Mouse (Mus musculus) MEL (cell line): ENCODE data around the gene Gpr142. TPM values are rescaled to one million over a fixed set of nuclear protein-coding genes. Genes with fewer than 3 reads are reported as not detected.

Experiments
- DNase-seq: peaks from one replicate; pipeline ENCODE4 v3.0.0; 2011; ENCODE audit warnings: low read depth, low spot score
- H3K27ac ChIP-seq: 2 replicates; pipeline ENCODE4 v1.5.1; 2012; ENCODE audit warnings: low read depth, mild to moderate bottlenecking, control low read depth, low read length, moderate library complexity; ENCODE audit not compliant: control insufficient read depth
- H3K27me3 ChIP-seq, 2 experiments: fragments of 150-350 bp in 1 of 2; sonication (generic) in 1 of 2; 2 replicates each; pipeline ENCODE4 v1.6.1; 2012; ENCODE audit warnings: low read length in 2 of 2, mild to moderate bottlenecking in 2 of 2, improper control_type of control experiment in 1 of 2, moderate library complexity in 1 of 2; ENCODE audit not compliant: insufficient read depth in 2 of 2, control insufficient read depth in 1 of 2
- H3K36me3 ChIP-seq, 2 experiments: 2 replicates each; pipeline ENCODE4 v1.6.1; 2012 to 2014; ENCODE audit warnings: low read length in 2 of 2, improper control_type of control experiment in 1 of 2, inconsistent platforms in 1 of 2, mild to moderate bottlenecking in 1 of 2; ENCODE audit not compliant: insufficient read depth in 2 of 2, control insufficient read depth in 1 of 2
- H3K4me1 ChIP-seq, 2 experiments: fragments of 150-350 bp in 1 of 2; sonication (generic) in 1 of 2; 2 replicates each; pipeline ENCODE4 v1.6.1; 2012; ENCODE audit warnings: low read length in 2 of 2, improper control_type of control experiment in 1 of 2, mild to moderate bottlenecking in 1 of 2; ENCODE audit not compliant: insufficient read depth in 2 of 2, control insufficient read depth in 1 of 2
- H3K4me3 ChIP-seq, 2 experiments: fragments of 150-350 bp in 1 of 2; sonication (generic) in 1 of 2; 2 replicates each; pipeline ENCODE4 v1.5.1; 2012; ENCODE audit warnings: low read depth in 2 of 2, low read length in 2 of 2, mild to moderate bottlenecking in 2 of 2, moderate library complexity in 2 of 2, control low read depth in 1 of 2, improper control_type of control experiment in 1 of 2; ENCODE audit not compliant: control insufficient read depth in 1 of 2, insufficient read depth in 1 of 2
- H3K79me2 ChIP-seq: 2 replicates; pipeline ENCODE4 v1.6.1; 2012; ENCODE audit warnings: mild to moderate bottlenecking, low read length, moderate library complexity; ENCODE audit not compliant: control insufficient read depth, poor library complexity, insufficient read depth
- H3K9ac ChIP-seq: 2 replicates; pipeline ENCODE4 v1.6.1; 2012; ENCODE audit warnings: low read depth, mild to moderate bottlenecking, control low read depth, low read length, moderate library complexity; ENCODE audit not compliant: control insufficient read depth, poor library complexity, severe bottlenecking
- H3K9me3 ChIP-seq: fragments of 150-350 bp; sonication (generic); replicated peaks from 2 replicates; pipeline ENCODE4 v1.6.1; 2012; ENCODE audit warnings: mild to moderate bottlenecking, low read length, improper control_type of control experiment, moderate library complexity; ENCODE audit not compliant: insufficient read depth
- BHLHE40 ChIP-seq: IDR thresholded peaks from 2 replicates; pipeline ENCODE4 v1.6.1; 2012; ENCODE audit warnings: low read depth, mild to moderate bottlenecking, inconsistent platforms, low read length, improper control_type of control experiment, borderline replicate concordance
- CHD1 ChIP-seq: IDR thresholded peaks from 2 replicates; pipeline ENCODE4 v1.6.1; 2012; ENCODE audit warnings: low read depth, mild to moderate bottlenecking, inconsistent platforms, low read length, improper control_type of control experiment
- CHD2 ChIP-seq: IDR thresholded peaks from 2 replicates; pipeline ENCODE4 v1.6.1; 2011; ENCODE audit warnings: low read length, improper control_type of control experiment
- CTCF ChIP-seq, 3 experiments: IDR thresholded peaks in 2 of 3; conservative IDR thresholded peaks in 1 of 3; 2 replicates each; pipeline ENCODE4 v1.5.1; 2011 to 2012; ENCODE audit warnings: low read length in 3 of 3, low read depth in 2 of 3, mild to moderate bottlenecking in 2 of 3, improper control_type of control experiment in 1 of 3, inconsistent platforms in 1 of 3, mixed read lengths in 1 of 3, moderate library complexity in 1 of 3; ENCODE audit not compliant: control insufficient read depth in 1 of 3, insufficient read depth in 1 of 3, poor library complexity in 1 of 3, severe bottlenecking in 1 of 3
- ELF1 ChIP-seq: IDR thresholded peaks from 2 replicates; pipeline ENCODE4 v1.6.1; 2014; ENCODE audit warnings: low read depth, mild to moderate bottlenecking, inconsistent platforms, low read length, improper control_type of control experiment, moderate library complexity
- ETS1 ChIP-seq: IDR thresholded peaks from 2 replicates; pipeline ENCODE4 v1.6.1; 2012; ENCODE audit warnings: low read depth, mild to moderate bottlenecking, inconsistent platforms, low read length, improper control_type of control experiment, moderate library complexity
- GABPA ChIP-seq: IDR thresholded peaks from 2 replicates; pipeline ENCODE4 v1.6.1; 2012; ENCODE audit warnings: low read depth, mild to moderate bottlenecking, inconsistent platforms, low read length, improper control_type of control experiment, moderate library complexity
- GATA1 ChIP-seq: IDR thresholded peaks from 2 replicates; pipeline ENCODE4 v1.6.1; 2011; ENCODE audit warnings: low read depth, low read length, improper control_type of control experiment
- HCFC1 ChIP-seq: IDR thresholded peaks from 2 replicates; pipeline ENCODE4 v1.6.1; 2012; ENCODE audit warnings: low read depth, mild to moderate bottlenecking, inconsistent platforms, low read length, improper control_type of control experiment, moderate library complexity
- JUND ChIP-seq: IDR thresholded peaks from 2 replicates; pipeline ENCODE4 v1.6.1; 2011; ENCODE audit warnings: low read depth, mild to moderate bottlenecking, improper control_type of control experiment, low read length
- MXI1 ChIP-seq: IDR thresholded peaks from 2 replicates; pipeline ENCODE4 v1.6.1; 2011; ENCODE audit warnings: mild to moderate bottlenecking, low read depth, low read length, improper control_type of control experiment
- NELFE ChIP-seq: IDR thresholded peaks from 2 replicates; pipeline ENCODE4 v1.6.1; 2011; ENCODE audit warnings: low read depth, low read length, improper control_type of control experiment
- POLR2A ChIP-seq, 2 experiments: IDR thresholded peaks; 2 replicates each; pipeline ENCODE4 v1.6.1; 2011 to 2012; ENCODE audit warnings: low read length in 2 of 2, mild to moderate bottlenecking in 2 of 2, control low read depth in 1 of 2, improper control_type of control experiment in 1 of 2, low read depth in 1 of 2, moderate library complexity in 1 of 2; ENCODE audit not compliant: control insufficient read depth in 1 of 2, insufficient read depth in 1 of 2, poor library complexity in 1 of 2
- POLR2AphosphoS5 ChIP-seq: IDR thresholded peaks from 2 replicates; pipeline ENCODE4 v1.6.1; 2012; ENCODE audit warnings: low read depth, borderline replicate concordance, mild to moderate bottlenecking, inconsistent platforms, low read length, moderate library complexity, mixed read lengths
- RAD21 ChIP-seq: IDR thresholded peaks from 2 replicates; pipeline ENCODE4 v1.6.1; 2011; ENCODE audit warnings: mild to moderate bottlenecking, low read depth, low read length, improper control_type of control experiment
- SIN3A ChIP-seq: IDR thresholded peaks from 2 replicates; pipeline ENCODE4 v1.6.1; 2012; ENCODE audit warnings: low read length, improper control_type of control experiment, inconsistent platforms
- SMC3 ChIP-seq: IDR thresholded peaks from 2 replicates; pipeline ENCODE4 v1.6.1; 2011; ENCODE audit warnings: low read depth, low read length, improper control_type of control experiment
- TBP ChIP-seq: IDR thresholded peaks from 2 replicates; pipeline ENCODE4 v1.8.0; 2011; ENCODE audit warnings: low read depth, low read length, improper control_type of control experiment
- TCF12 ChIP-seq: IDR thresholded peaks from 2 replicates; pipeline ENCODE4 v1.6.1; 2014; ENCODE audit warnings: low read depth, mild to moderate bottlenecking, inconsistent platforms, low read length, improper control_type of control experiment, moderate library complexity
- USF2 ChIP-seq, 2 experiments: IDR thresholded peaks; 2 replicates each; pipeline ENCODE4 v1.6.1; 2011 to 2012; ENCODE audit warnings: improper control_type of control experiment in 2 of 2, low read length in 2 of 2, borderline replicate concordance in 1 of 2, inconsistent platforms in 1 of 2, low read depth in 1 of 2, mild to moderate bottlenecking in 1 of 2; ENCODE audit not compliant: insufficient read depth in 1 of 2
- ZC3H11A ChIP-seq: IDR thresholded peaks from 2 replicates; pipeline ENCODE4 v1.6.1; 2012; ENCODE audit warnings: low read depth, mild to moderate bottlenecking, inconsistent platforms, low read length, improper control_type of control experiment
- ZNF384 ChIP-seq: IDR thresholded peaks from 2 replicates; pipeline ENCODE4 v1.6.1; 2012; ENCODE audit warnings: low read depth, mild to moderate bottlenecking, inconsistent platforms, low read length, improper control_type of control experiment
- polyA plus RNA-seq, 2 experiments: library from polyadenylated mRNA; stranded (reverse) in 1 of 2; unstranded in 1 of 2; fragments of >175 nt in 1 of 2; fragments of >200 nt in 1 of 2; gene quantifications; 2 replicates each; pipeline versions ENCODE4 v1.2.1 to v1.2.4; 2012; ENCODE audit warnings: low replicate concordance in 2 of 2, low read depth in 1 of 2; ENCODE audit not compliant: insufficient read length in 2 of 2, insufficient read depth in 1 of 2, missing spikeins in 1 of 2
- total RNA-seq: library from RNA; depleted of rRNA; stranded (reverse); fragments of 300-350 nt; gene quantifications from 2 replicates; pipeline ENCODE4 v1.2.3, GENCODE M21; 2012

The Gpr142 gene
- total and polyA plus RNA-seq, 3 experiments = not detected

GRCm38 (mm10) chr11:114797981-114798380 is 743 bp upstream of the Gpr142 start:
- H3K79me2 ChIP-seq = no peaks in the 10 kb centered on the region
- no peaks in the 10 kb centered on the region for H3K4me1 ChIP-seq
- H3K4me3 ChIP-seq = no peak overlapping the region
- TF ChIP-seq TCF12 = no peak
- TF ChIP-seq USF2 (IDR thresholded peaks at IDR 0.05; ENCODE audit: borderline replicate concordance in 1 of 2, insufficient read depth in 1 of 2, low read depth in 1 of 2, low read length in 2 of 2) = no peak
- no peak for TF ChIP-seq SIN3A
- TF ChIP-seq ZNF384 = no peak
- no peak for TF ChIP-seq JUND
- TF ChIP-seq BHLHE40 = no peak
- no peak for TF ChIP-seq ETS1
- no peak for TF ChIP-seq CHD2
- TF ChIP-seq MXI1 = no peak
- H3K9ac ChIP-seq = no peak overlapping the region
- no peaks in the 10 kb centered on the region for H3K27me3 ChIP-seq
- no peaks in the 10 kb centered on the region; the same call in 1 of the 2 replicates for H3K9me3 ChIP-seq
- no peak overlapping the region for H3K27ac ChIP-seq
- no peaks in the 10 kb centered on the region for H3K36me3 ChIP-seq
- no peak for DNase-seq

GRCm38 (mm10) chr11:114801906-114802305 is 3.2 kb downstream of the Gpr142 start:
- Histone ChIP-seq H3K9me3 (no peaks in the 10 kb centered on the region; the same call in 1 of the 2 replicates), H3K27me3 (no peaks in the 10 kb centered on the region), H3K4me1 (no peaks in the 10 kb centered on the region), H3K36me3 (no peaks in the 10 kb centered on the region), H3K9ac (no peak overlapping the region), H3K79me2 (no peaks in the 10 kb centered on the region), H3K4me3 (no peak overlapping the region), H3K27ac (no peak overlapping the region)
- DNase-seq = no peak
- TF ChIP-seq MXI1 = no peak
- no peak for TF ChIP-seq ELF1
- TF ChIP-seq GABPA = no peak
- no peak for TF ChIP-seq RAD21
- TF ChIP-seq SIN3A = no peak
- TF ChIP-seq SMC3 = no peak
- no peak for TF ChIP-seq CTCF (IDR thresholded peaks at IDR 0.05 in 2 of 3, conservative IDR thresholded peaks at IDR 0.05 in 1 of 3; ENCODE audit: control insufficient read depth in 1 of 3, insufficient read depth in 1 of 3, low read depth in 2 of 3, low read length in 3 of 3, poor library complexity in 1 of 3, severe bottlenecking in 1 of 3)
- TF ChIP-seq ZC3H11A = no peak
- TF ChIP-seq POLR2A (IDR thresholded peaks at IDR 0.05; ENCODE audit: control insufficient read depth in 1 of 2, insufficient read depth in 1 of 2, low read depth in 1 of 2, low read length in 2 of 2, poor library complexity in 1 of 2) = no peak
- no peak for TF ChIP-seq ZNF384
- TF ChIP-seq HCFC1 = no peak
- no peak for TF ChIP-seq CHD1
- no peak for TF ChIP-seq TCF12
- no peak for TF ChIP-seq NELFE
- TF ChIP-seq TBP = no peak
- TF ChIP-seq GATA1 = no peak
- no peak for TF ChIP-seq USF2 (IDR thresholded peaks at IDR 0.05; ENCODE audit: borderline replicate concordance in 1 of 2, insufficient read depth in 1 of 2, low read depth in 1 of 2, low read length in 2 of 2)
- TF ChIP-seq POLR2AphosphoS5 = no peak
- no peak for TF ChIP-seq BHLHE40
